Mouse (Mus musculus): ENCODE results near the gene Zfp658.

Gene Zfp658

GRCm38 (mm10) chr7:43580526-43580925 lies 18.5 kb downstream of the Zfp658 start:
- DNase-seq (ENCODE audit: low spot score in 2 of 2), result peak in 1 of 2 experiments; percentile 16

- DNase-seq (ENCODE audit: low spot score in 2 of 2), result no peak
Measured at GRCm38 (mm10) chr7:43584790-43585189, 22.7 kb downstream of the Zfp658 start.

- no peak for DNase-seq (ENCODE audit: low spot score in 2 of 2)
Measured at GRCm38 (mm10) chr7:43601884-43602283, 39.8 kb downstream of the Zfp658 start.

GRCm38 (mm10) chr7:43606896-43607742 lies 45.1 kb downstream of the Zfp658 start, which contains the start of gene Zfp819:
Gene Zfp819, plus strand, starts transcription at chr7:43607169.
- DNase-seq (ENCODE audit: low spot score in 2 of 2), result peak; percentile 41 to 56

- DNase-seq (ENCODE audit: low spot score in 2 of 2), result no peak
Measured at GRCm38 (mm10) chr7:43607743-43608287, 45.8 kb downstream of the Zfp658 start.

GRCm38 (mm10) chr7:43608316-43608824 lies 46.3 kb downstream of the Zfp658 start:
- no peak for DNase-seq (ENCODE audit: low spot score in 2 of 2)

- no peak for DNase-seq (ENCODE audit: low spot score in 2 of 2)
Measured at GRCm38 (mm10) chr7:43613816-43614551, 51.9 kb downstream of the Zfp658 start.

GRCm38 (mm10) chr7:43622927-43623326 lies 60.9 kb downstream of the Zfp658 start:
- no peak for DNase-seq (ENCODE audit: low spot score in 2 of 2)

GRCm38 (mm10) chr7:43623819-43624218 lies 61.8 kb downstream of the Zfp658 start:
- no peak for DNase-seq (ENCODE audit: low spot score in 2 of 2)

Measured in frontal cortex, postnatal 25 days (tissue).